Mouse (Mus musculus): ENCODE data around the gene Nin.

DNA sequence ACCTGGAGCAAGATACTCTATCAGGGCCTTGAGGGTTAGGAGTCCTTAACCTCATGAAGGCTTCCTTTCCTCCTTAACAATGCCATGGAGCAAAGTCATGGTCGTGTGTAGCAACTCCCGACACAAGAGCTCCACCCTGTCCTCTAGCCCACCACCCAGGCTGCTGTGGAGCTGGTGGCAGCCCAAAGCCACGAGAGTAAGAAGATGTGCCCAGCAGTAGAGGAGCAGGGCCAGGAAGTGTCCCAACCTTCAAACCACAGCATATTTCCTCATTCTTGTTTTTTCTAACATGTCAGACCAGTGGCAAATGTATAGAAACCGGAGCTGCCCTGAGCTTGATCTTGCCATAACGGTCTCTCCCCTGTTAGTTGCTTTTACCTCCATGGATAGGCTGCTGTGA is 29.3 kb downstream of the Nin start:
- TF ChIP-seq POLR2A (IDR thresholded peaks at IDR 0.05; ENCODE audit: insufficient read length, low read depth) (no peak), POLR2AphosphoS2 (IDR thresholded peaks at IDR 0.05; ENCODE audit: insufficient read length, low read depth) (no peak), TCF12 (IDR thresholded peaks at IDR 0.05; ENCODE audit: insufficient read depth, poor library complexity, severe bottlenecking) (no peak), MYOD1 (IDR thresholded peaks at IDR 0.05; ENCODE audit: control insufficient read depth in 1 of 3, insufficient read length in 2 of 3, low read depth in 2 of 3) (no peak), USF1 (IDR thresholded peaks at IDR 0.05; ENCODE audit: low read depth) (no peak)
